Mouse (Mus musculus) E14TG2a.4 (cell line): Measurements from ENCODE around the gene Gm42372.

Source experiments
- CTCF ChIP-seq: conservative IDR thresholded peaks from 2 replicates; pipeline ENCODE4 v1.5.1; 2014; ENCODE audit warnings: low read length
- NANOG ChIP-seq: IDR thresholded peaks from 2 replicates; pipeline ENCODE4 v1.6.1; 2014; ENCODE audit warnings: borderline replicate concordance, low read length, mixed read lengths
- POU5F1 ChIP-seq: IDR thresholded peaks from 2 replicates; pipeline ENCODE4 v1.6.1; 2014; ENCODE audit warnings: low read length, borderline replicate concordance

DNA sequence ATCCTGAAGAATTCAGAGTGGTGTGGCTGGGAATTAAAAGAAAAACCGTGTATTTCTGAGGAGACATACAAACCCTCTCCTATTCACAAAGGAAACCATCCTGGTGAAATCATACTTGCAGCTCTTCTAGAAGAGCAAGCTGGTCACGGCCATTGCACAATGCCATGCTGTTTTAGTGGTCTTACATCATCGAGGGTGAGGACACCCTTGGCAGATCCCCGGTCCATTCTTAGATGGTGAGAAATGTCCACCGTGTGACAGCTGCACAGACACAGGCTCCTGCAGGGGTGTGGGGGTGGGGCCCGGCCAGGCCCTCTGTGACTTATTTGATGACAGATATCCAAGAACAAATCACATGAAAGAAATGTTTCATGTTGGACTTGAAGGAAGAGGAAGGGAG, 8.9 kb upstream of the Gm42372 start:
- TF ChIP-seq NANOG, result no peak
- no peak for TF ChIP-seq CTCF
- no peak for TF ChIP-seq POU5F1
